Mouse (Mus musculus): ENCODE measurements around the gene Pank4.
A peak's percentile ranks its signal among the peaks of the same experiment; 100 is the strongest.

Gene Pank4

DNA sequence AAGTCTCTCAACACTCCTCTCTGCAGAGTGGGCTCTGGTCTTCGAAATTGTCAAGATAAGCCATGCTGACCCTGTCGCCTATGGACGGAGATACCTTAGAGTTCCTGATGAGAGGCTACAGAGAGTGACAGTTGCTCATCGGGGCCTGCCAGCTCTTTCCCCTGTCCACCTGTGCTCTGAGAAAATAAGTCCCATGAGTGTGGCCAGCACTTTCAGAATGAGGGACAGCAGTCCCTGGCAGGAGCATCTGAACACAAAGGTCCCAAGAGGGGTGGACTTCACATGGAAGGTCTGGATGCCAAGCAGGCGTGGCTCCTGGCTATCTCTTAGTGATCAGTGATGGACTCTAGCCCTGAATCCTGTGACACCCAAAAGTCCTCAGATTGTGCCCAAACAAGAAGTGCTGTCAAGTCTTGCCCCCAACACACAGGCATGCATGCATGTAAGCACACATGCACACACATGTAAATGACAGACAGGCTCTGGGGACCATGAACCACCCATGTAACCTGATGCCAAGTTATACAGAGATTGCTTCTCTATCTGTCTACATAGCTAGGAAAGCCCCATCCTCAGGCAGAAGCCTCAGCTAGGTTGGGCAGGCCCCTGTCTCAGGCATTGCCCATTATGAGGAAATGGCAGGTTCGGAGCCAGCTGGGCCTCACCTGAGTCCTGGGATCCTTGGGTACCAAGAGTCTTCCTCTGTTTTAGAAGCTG, 20.4 kb upstream of the Pank4 start:
- DNase-seq, result no peak

DNA sequence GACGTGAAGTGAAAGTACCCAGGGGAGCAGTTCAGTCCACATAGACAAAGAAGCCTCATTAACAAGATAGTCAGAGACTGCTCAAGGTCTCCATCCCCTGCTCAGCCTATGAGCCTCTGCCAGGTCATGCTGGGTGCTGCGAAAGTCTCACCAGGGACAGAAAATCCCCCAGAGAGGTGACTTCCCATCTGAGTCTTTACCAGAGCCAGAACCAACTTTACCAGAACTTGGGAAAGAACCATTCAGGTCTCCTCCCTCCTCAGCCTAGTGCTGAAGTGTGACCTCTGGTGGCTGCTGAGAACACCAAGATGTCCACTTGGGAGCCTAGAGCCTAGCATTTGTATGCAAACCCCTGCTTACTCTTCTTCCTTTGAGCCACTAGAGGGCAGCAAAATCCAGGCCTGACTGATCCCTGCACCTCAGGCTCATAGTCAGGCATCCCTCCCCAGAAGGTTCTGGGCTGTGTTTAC, 19.8 kb upstream of the Pank4 start:
- peak; percentile 84 to 86 for DNase-seq

DNA sequence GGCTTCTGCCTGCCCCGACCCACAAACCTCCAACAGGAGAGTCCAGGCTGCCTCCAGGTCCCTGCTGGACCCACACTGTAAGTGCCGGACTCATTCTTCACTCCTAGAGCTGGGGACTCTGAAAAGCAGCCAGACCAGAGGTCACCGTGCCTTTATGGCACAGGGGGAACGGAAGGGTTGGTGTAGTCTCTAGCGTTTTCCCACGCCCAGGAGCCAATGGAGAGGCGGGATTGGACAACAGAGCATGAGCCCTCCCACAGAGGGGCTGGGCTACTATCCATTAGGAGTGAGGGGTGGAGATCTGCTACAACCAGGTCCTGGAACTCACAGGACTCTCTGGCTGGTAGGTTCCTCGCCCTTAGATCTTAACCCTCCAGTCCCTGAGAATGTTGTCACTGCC, 17.6 kb upstream of the Pank4 start:
- DNase-seq, result peak; percentile 84 to 88

DNA sequence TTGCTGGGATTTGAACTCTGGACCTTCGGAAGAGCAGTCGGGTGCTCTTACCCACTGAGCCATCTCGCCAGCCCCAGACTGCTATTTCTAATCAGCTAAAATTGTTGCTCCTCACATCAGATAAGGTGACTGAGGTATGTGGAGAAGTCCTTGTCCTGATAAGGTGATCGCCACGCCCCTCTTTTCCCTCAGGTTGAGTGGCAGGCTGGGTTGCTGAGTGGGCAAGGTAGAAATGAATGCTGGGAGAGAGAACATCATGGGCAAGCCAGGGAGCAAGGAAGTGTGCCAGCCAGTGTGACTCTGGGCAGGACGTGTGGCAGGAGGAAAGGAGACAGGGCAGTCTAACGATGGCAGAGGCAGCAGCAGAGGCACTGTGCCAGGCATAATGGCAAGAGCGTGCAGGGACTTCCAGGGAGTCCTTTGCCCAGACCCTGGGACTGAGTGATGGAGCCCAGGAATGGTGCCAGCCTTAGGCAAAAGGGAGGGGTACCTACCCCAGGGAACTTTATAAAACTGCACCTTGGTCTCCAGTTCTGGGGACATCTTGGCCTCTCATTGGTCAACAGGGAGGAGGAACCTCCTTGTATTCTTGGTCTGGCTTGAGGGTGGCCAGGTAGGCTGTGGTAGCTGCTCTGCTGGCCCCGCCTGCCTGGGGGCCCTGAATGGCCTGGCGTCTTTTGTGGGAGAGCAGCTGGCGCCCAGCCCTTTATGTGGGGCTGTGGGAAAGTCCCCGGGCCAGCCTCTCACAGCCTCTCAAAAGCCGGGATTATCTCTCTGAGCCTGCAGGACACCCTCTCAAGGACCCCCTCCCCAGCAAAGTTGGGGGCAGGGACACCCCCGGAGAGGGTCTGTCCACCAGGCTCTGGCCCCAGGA, 15.6 kb upstream of the Pank4 start:
- peak; percentile 66 to 70 for DNase-seq

DNA sequence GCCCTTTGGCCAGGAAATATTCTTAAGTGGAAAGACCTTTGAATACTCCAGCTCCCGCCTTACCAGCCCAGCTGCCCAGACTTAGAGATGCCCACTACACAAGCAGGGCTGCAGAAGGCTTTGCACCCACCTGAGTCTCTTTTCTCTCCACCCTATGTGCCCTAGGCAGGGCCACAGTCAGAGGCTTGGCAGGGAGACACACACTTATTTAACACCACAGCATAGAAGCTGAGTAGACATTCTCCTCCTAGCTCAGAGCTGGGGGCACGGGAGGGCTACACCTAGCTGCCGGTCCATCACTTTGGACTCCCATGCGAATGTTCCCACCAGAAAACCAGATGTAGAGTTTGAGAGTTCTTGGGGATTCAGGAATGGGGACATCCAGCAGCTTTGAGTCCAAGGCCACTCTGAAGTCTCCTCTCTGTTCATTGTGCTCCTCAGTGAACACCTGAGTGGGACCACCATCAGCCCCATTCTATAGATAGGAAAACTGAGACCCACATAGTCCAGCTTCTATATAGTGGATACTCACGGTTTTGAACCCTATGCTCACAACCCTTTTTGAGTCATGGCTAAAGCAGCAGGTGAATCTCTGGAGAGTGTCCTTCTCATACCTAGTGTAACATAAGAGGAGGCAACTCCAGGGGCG, 14.9 kb upstream of the Pank4 start:
- no peak for DNase-seq

DNA sequence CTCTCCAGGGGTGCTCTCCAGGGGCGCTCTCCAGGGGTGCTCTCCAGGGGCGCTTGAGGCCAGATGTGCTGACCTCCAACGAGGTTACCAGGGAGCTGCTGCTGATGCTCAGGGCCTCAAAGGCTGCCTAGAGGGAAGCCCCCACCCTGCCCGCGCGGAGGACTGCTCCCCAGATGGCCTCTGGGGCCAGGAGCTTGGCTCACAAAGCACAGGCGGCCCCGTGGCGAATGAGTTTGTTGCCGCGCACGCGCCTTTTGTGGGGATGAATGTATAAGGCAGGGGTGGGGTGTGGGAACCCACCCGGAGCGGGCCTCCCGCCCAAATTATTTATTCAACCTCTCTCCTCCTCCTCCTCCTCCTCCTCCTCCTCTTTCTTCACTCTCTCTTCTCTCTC, 14.3 kb upstream of the Pank4 start:
- no peak for DNase-seq

DNA sequence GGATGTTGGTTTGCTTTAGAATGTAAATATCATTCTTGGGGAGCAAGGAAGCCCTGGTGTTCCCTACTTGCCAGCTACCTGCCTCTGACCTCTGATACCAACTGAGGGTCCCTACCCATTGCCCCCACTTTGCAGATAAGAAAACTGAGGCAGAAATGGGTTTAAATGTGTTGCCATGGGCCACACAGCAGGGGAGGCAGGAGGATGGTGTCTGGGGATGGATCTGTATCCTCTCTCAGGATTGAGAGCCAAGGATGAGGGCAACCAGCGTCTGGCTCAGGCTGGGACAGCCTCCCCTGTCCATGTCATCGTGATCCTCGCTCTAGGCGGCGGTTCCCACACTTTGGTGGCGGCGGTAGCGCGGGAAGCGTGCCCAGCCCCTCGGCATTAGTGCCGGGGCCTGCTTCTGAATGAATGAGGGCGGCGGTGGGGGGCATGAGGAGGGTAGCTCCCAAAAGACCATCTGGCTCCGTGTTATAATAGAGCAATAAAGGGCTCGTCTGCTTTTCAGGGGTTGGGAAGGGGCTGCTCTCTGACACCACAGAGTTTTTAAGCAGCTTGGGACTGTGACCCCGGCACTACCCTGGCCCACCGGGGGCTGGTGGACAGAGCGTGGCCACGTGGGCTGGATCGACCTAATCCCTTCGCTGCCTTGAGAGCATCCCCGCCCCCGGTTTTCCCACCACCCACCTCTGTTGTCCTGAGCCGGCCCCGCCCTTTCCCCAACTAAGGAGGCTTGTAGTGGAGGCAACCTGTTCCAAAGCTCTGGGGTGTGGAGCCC, 11.3 kb upstream of the Pank4 start:
- DNase-seq, result peak in 1 of 2 experiments; percentile 49

DNA sequence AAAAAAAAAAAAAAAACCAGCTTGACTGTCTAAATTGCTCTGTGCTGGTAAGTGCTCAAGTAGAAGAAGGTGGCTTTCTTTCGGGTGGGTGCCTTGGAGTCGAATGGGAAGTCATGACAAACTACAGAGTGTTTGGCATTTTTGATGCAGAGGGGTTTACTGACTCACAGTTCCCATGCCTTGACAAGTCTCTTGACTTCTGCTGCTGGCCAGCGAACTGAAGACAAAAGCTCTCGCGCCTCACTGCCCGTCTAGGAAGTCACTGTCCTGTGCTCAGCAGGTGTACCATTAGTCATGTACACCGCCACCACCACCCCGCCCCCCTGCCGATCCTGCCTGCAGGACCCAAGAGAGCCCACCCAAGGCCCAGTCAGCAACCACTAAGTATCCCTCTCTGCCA, 7.3 kb upstream of the Pank4 start:
- no peak for DNase-seq

DNA sequence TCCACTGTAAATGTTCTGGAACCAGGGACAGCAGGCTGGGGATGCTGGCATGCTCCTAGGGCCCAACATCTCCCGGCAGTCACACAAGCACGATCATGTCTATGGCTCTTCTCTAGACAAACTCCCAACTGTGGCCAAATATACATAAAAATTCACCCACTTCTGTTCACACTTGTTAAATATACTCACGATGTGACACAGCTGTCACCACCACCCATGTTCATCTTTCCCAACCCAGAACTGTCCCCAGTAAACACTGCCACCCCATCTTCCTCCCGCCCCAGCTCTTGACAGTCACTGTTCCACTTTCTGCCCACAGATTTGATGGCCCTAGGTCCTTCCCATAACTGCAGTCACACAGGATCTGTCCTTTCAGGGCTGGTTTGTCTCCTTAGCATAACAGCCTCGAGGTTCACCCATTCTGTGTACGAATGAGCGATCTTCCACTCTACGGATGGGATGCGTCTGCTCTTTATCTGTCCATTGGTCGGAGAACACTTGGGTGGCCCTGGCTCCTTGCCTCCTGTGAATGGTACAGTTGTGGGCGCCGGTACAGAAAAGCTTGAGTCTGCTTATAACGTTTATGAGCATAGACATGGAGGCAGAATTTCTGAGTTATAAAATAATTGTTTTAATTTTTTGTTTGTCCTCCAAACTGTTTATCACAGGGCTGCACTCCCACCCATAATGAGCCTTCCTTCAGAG, 6.5 kb upstream of the Pank4 start:
- DNase-seq, result no peak

DNA sequence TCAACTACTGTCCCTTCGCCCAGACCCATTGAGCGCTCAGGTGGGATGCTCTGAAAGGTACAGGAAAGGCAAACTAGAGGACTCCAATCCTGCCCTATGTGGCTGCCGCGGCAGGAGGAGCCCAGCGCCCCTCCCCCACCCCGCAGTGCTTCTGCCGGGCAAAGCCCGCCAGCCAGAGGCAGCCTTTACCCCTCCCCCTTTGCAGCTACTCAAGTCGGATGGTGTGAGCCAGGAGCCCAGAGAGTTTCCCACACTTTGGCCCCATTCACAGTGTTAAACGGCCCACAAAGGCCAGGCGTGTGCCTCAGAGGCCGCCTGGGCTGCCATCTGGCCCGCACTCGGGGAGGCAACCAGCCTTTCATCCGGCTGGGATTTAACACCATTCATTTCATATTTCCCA, 5.8 kb upstream of the Pank4 start:
- peak; percentile 67 to 80 for DNase-seq

DNA sequence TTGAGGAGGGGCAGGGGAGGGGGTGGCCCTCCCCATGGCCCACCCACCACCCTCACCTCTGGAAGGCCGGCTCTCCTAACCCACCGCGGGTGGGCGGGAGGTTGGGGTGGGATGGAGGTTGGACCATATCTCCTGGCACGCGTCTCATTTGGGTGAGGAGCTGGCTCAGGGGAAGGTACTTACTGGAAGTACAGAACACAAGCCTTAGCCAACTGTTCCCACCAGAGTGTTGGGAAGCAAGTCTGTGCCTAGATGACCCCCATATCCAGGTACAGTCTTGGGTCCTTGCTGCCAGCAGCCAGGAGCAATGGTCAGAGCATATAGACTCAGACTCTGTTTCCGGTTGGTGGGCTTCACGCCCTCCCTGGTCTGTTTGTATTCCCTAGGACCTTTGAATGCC, 5.3 kb upstream of the Pank4 start:
- DNase-seq, result no peak

DNA sequence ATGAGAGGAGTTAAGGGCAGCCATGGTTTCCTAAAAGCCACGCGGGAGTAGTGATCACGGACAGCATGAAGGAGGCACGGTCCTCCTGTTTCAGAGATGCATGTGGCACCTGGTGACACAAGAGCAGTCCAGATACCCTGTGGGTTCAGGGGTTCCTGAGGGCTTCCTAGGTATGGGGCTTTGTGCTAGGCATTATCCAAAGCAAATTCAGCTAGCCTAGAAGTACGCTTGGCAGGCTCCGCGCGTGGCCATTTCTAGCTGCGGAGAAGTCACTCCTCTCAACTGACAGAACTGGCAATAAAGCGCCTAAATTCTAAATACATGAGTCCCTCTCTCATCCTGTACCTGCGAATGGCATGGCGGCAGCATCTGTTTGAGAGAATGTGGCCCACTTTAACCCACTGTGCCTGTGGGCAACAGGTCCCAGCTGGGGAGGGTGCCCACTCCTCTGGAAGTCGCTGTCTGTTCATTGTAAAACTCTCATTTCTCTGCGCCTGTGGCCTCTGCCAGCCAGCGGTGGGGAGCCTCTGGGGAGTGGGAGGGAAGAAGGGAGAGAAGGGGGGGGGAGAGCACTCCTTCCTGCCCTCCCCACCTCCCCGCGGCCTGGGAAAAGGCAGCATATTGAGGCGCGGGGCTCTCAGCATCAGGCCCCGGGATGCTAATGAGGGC, 3.8 kb upstream of the Pank4 start:
- DNase-seq, result no peak

DNA sequence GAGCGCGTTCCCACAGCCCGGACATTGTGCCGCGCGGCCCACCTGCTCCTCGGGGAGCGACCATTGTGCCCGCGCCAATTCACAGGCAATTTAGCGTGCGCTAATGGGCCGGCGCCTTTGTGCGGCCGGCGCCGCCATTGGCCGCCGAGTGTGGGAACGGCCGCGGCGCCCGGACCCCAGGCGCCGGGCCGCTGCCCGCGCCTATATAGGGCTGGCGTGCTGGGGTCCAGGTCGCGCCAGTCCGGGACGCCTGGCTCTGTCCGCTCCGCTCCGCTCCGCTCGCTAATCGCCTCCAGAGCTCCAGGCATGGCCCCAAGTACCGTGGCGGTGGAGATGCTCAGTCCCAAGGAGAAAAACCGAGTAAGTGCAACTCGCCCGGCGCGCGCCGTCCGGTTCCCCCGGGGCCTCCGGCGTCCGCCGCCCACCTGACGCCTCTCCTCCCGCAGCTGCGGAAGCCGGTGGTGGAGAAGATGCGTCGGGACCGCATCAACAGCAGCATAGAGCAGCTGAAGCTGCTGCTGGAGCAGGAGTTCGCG, 3.2 kb upstream of the Pank4 start, which contains the start of gene Hes5:
TSS of gene Hes5 (plus strand) at position 234 of the 536 bp plus-strand sequence.
- DNase-seq, result peak; percentile 56 to 62

DNA sequence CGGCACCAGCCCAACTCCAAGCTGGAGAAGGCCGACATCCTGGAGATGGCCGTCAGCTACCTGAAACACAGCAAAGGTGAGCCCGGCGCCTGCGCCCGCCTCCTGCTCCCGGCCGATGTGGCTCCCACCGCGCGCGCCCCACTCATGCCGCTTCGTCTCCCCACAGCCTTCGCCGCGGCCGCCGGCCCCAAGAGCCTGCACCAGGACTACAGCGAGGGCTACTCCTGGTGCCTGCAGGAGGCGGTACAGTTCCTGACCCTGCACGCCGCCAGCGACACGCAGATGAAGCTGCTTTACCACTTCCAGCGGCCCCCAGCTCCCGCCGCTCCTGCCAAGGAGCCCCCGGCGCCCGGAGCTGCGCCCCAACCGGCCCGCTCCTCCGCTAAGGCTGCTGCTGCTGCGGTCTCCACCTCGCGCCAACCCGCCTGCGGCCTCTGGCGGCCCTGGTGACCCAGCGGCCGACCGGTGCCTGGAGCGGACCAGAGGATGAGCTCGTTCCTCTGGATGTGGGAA, 2.6 kb upstream of the Pank4 start:
- DNase-seq, result peak; percentile 45 to 51

DNA sequence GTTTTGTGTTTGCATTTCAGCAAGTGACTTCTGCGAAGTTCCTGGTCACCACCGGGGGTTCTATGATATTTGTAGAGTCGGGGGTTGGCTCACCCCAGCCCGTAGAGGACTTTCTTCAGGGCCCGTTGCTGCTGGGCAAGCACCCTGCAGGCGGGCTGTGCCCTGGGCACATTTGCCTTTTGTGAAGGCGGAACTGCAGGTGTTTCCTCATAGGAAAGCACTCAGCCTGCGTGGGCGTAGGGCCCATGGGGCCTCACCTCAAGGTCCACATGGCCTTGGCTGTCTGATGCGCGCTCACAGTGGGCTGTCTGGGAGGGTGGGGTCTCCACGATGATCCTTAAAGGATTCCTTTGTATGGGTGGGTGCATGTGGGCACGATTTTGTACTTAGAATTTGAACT, 2.0 kb upstream of the Pank4 start:
- no peak for DNase-seq

DNA sequence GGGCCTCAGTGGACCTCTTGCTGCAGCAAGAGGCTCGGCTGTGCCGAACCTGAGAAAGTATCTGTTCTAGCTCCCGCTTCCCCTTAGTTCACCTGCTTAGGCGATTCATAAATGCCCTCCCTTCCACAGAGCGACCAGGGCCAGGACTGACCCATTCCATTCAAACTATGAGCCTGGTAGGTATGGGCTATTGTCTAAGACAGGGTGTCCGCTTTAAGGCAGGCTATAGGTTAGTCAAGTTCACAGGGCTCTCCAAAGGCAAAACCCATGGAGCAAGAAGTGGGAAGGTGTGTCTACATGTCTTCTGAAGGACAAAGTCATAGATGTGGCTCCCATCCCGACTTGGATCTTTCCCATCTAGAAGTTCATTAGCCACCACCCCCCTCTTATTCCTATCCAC, 1.2 kb upstream of the Pank4 start:
- no peak for DNase-seq

DNA sequence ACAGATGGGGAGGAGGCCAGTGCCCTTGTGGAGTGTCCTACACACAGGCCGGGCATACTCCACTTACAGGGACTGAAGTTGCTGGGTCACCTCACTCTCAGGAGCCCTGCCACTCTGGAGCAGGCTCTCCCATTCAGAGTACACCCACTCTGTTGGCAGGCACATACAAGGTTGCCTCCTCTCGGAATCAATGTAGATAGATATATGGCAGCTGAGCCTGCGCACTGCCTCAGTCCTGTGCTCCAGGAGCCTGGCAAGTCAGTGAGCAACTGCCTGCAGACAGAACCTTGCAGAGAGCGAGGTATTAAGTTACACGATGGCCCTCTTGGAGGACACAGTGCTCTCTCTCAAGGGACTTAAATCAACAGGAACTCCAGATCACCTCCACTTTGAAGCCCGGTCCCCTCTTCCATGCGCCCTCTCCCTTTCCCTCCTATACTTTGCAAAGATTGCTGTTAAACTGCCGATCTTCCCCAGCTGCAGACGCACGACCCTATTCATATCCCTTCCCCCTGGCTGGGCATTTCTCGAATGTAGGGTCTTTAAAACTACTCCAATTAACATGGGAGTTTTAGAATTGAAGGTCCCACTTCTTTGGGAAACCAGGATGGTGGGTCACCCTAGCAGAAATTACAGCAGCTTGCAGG, 610 bp upstream of the Pank4 start:
- no peak for DNase-seq

DNA sequence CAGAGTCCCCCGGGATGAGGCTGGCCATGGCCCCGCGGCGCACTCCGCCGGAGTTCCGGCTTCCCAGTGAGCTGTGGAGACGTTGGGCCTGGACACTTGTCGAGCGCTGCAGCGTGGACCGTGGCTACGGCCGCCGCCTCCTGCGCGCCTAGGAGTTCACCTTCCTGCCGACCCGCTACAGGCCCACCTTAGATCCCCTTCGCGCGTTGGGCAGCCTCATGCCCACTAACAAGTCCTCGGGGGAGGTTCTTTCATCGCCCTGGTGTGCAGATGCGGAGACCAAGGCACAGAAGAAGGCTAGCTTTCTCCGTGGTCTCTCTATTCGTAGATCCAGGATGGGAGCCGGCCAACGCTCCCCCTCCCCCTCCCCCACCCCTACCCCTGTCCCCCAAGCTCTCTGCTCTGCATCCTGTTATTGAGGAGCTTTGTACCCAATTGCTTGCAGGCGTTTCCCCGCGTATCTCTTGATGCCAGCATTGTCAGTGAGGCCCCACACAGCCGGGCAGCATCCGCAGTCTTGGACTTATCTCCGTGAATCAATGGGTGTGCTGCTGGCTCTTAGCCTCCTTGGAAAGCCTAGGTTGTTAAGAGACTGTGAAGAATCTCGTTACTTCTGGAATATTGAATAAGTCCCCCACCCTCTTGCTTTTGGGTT, 785 bp downstream of the Pank4 start:
- peak; percentile 42 to 45 for DNase-seq

DNA sequence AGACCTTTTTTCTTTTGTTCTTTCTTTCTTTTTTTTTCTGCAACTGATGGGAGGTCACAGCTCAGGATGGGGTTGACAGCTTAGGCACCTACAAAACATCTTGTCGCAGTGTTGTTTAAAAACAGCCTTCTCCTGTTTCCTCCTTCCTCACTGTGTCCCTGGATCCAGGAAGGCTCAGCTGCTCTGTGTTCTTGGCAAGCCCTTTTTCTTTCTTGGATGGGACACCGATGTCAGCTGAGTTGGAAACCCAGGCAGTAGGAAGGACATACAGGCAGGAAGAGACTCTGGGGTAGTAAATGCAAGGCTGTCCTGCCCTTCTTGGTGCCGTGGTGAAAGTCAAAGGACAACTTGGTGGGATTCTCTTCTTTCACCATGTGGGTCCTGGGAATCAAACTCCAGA, 1.9 kb downstream of the Pank4 start:
- DNase-seq, result peak in 1 of 2 experiments; percentile 45

DNA sequence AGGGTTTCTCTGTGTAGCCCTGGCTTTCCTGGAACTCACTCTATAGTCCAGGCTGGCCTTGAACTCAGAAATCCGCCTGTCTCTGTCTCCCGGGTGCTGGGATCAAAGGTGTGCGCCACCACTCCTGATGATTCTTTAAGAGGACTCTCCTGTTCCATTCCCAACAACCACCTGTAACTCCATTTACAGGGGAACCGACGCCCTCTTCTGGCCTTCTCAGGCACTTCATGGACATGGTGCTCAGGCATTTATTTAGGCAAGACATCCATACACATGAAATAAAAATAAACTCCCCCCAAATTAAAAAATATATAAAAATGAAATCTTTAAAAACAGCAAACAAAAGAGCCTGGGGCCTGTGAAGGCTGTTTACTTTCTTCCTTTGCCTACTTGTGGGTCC, 3.2 kb downstream of the Pank4 start:
- peak; percentile 73 to 85 for DNase-seq
